Mouse (Mus musculus): Measurements from ENCODE around the gene Gps1. TPM values are rescaled to one million over a fixed set of nuclear protein-coding genes. Genes with fewer than 3 reads are reported as not detected.
"Not testable (repeated sequence)": the region's sequence is repeated elsewhere in the genome, so short reads cannot be mapped to it uniquely, and the experiment has no call there.

The Gps1 gene
- polyA plus RNA-seq, 1 experiment from 2014 or later: 188 TPM

DNA sequence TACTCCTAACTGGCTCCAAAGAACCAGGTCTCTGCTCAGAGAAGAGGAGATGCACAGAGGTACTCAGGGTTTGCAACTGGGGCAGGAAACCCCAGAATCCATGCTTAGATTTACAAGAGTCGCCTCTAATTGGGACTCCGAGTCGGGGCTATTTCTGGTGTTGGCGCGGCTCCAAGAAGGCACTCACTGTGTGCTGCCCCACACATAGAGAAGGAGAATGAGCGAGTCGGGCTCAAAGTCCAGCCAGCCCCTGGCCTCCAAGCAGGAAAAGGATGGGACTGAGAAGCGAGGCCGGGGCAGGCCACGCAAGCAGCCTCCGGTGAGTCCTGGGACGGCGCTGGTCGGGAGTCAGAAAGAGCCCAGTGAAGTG is 21.4 kb upstream of the Gps1 start, which contains the start of gene Hmga1b:
Hmga1b (plus strand) TSS at position 123 of the 370 bp plus-strand sequence.
- WGBS: 7% methylated on average over 14 of the region's 14 CpGs
- not testable (repeated sequence) for H3K4me3 ChIP-seq (ENCODE audit: low read length); H3K27me3 ChIP-seq (ENCODE audit: control insufficient read depth, insufficient read depth, low read depth, low read length); H3K9ac ChIP-seq (ENCODE audit: low read length); H3K36me3 ChIP-seq (ENCODE audit: control insufficient read depth, insufficient read depth, low read length); H3K4me1 ChIP-seq (replicated peaks; ENCODE audit: control insufficient read depth, insufficient read depth, low read length)
- 0 out of 2 replicates have a peak within 1 kb of the TSS, but pooled peaks have one; percentile 21 for H3K27ac ChIP-seq (ENCODE audit: low read length)
- peak; percentile 34; the same call in 1 of the 2 replicates for ATAC-seq (ENCODE audit: low read depth)
- peaks cover 17% of the 10 kb centered on the region; the same call in 1 of the 2 replicates for H3K9me3 ChIP-seq (ENCODE audit: control insufficient read depth, low read length)
- peak within 1 kb of the TSS; percentile 16 for H3K4me2 ChIP-seq (ENCODE audit: low read depth, low read length)

GRCm38 (mm10) chr11:120763121-120763999 is 20.7 kb upstream of the Gps1 start:
- H3K4me2 ChIP-seq (ENCODE audit: low read depth, low read length): peak overlapping the region; percentile 16
- H3K9me3 ChIP-seq (ENCODE audit: control insufficient read depth, low read length): peaks cover 12% of the 10 kb centered on the region; the same call in 1 of the 2 replicates
- not testable (repeated sequence) for H3K9ac ChIP-seq (ENCODE audit: low read length); H3K4me3 ChIP-seq (ENCODE audit: low read length); H3K27me3 ChIP-seq (ENCODE audit: control insufficient read depth, insufficient read depth, low read depth, low read length); H3K36me3 ChIP-seq (ENCODE audit: control insufficient read depth, insufficient read depth, low read length); H3K4me1 ChIP-seq (replicated peaks; ENCODE audit: control insufficient read depth, insufficient read depth, low read length); H3K27ac ChIP-seq (ENCODE audit: low read length)
- ATAC-seq (ENCODE audit: low read depth): peak; percentile 27
- 0% methylated on average over 2 of the region's 23 CpGs for WGBS

GRCm38 (mm10) chr11:120767023-120767422 is 17.0 kb upstream of the Gps1 start:
- not testable (repeated sequence) for H3K36me3 ChIP-seq (ENCODE audit: control insufficient read depth, insufficient read depth, low read length); H3K4me2 ChIP-seq (ENCODE audit: low read depth, low read length); ATAC-seq (ENCODE audit: low read depth); H3K27ac ChIP-seq (ENCODE audit: low read length); H3K4me3 ChIP-seq (ENCODE audit: low read length); H3K9me3 ChIP-seq (ENCODE audit: control insufficient read depth, low read length); H3K4me1 ChIP-seq (replicated peaks; ENCODE audit: control insufficient read depth, insufficient read depth, low read length); H3K27me3 ChIP-seq (ENCODE audit: control insufficient read depth, insufficient read depth, low read depth, low read length); H3K9ac ChIP-seq (ENCODE audit: low read length)
- WGBS: 41% methylated on average over 3 of the region's 7 CpGs

GRCm38 (mm10) chr11:120768206-120768605 is 15.9 kb upstream of the Gps1 start:
- 73% methylated on average over 1 of the region's 1 CpGs for WGBS

GRCm38 (mm10) chr11:120772749-120773148 is 11.3 kb upstream of the Gps1 start:
- Histone ChIP-seq H3K4me3 (ENCODE audit: low read length) (no peak overlapping the region), H3K27ac (ENCODE audit: low read length) (no peak overlapping the region), H3K27me3 (ENCODE audit: control insufficient read depth, insufficient read depth, low read depth, low read length) (no peaks in the 10 kb centered on the region), H3K36me3 (ENCODE audit: control insufficient read depth, insufficient read depth, low read length) (no peaks in the 10 kb centered on the region), H3K9me3 (ENCODE audit: control insufficient read depth, low read length) (no peaks in the 10 kb centered on the region), H3K9ac (ENCODE audit: low read length) (no peak overlapping the region), H3K4me1 (replicated peaks; ENCODE audit: control insufficient read depth, insufficient read depth, low read length) (no peaks in the 10 kb centered on the region; the same call in 1 of the 2 replicates), H3K4me2 (ENCODE audit: low read depth, low read length) (no peak overlapping the region)
- 72% methylated on average over 3 of the region's 3 CpGs for WGBS
- no peak for ATAC-seq (ENCODE audit: low read depth)

More at GRCm38 (mm10) chr11:120768206-120768605, 15.9 kb upstream of the Gps1 start:
- H3K27ac ChIP-seq (ENCODE audit: low read length): no peak overlapping the region
- no peaks in the 10 kb centered on the region for H3K9me3 ChIP-seq (ENCODE audit: control insufficient read depth, low read length)
- ATAC-seq (ENCODE audit: low read depth): no peak
- H3K4me3 ChIP-seq (ENCODE audit: low read length): no peak overlapping the region
- no peaks in the 10 kb centered on the region for H3K27me3 ChIP-seq (ENCODE audit: control insufficient read depth, insufficient read depth, low read depth, low read length)
- H3K9ac ChIP-seq (ENCODE audit: low read length): no peak overlapping the region
- H3K4me2 ChIP-seq (ENCODE audit: low read depth, low read length): no peak overlapping the region
- H3K36me3 ChIP-seq (ENCODE audit: control insufficient read depth, insufficient read depth, low read length): no peaks in the 10 kb centered on the region
- no peaks in the 10 kb centered on the region for H3K4me1 ChIP-seq (replicated peaks; ENCODE audit: control insufficient read depth, insufficient read depth, low read length)

GRCm38 (mm10) chr11:120773463-120774190 is 10.4 kb upstream of the Gps1 start:
- no peak for ATAC-seq (ENCODE audit: low read depth)
- Histone ChIP-seq H3K9me3 (ENCODE audit: control insufficient read depth, low read length) (no peaks in the 10 kb centered on the region), H3K4me2 (ENCODE audit: low read depth, low read length) (no peak overlapping the region), H3K9ac (ENCODE audit: low read length) (no peak overlapping the region), H3K4me3 (ENCODE audit: low read length) (no peak overlapping the region), H3K36me3 (ENCODE audit: control insufficient read depth, insufficient read depth, low read length) (no peaks in the 10 kb centered on the region), H3K27me3 (ENCODE audit: control insufficient read depth, insufficient read depth, low read depth, low read length) (no peaks in the 10 kb centered on the region), H3K4me1 (replicated peaks; ENCODE audit: control insufficient read depth, insufficient read depth, low read length) (no peaks in the 10 kb centered on the region; the same call in 1 of the 2 replicates), H3K27ac (ENCODE audit: low read length) (no peak overlapping the region)
- 81% methylated on average over 7 of the region's 7 CpGs for WGBS

- ATAC-seq (ENCODE audit: low read depth): peak; percentile 94
- Histone ChIP-seq H3K9ac (ENCODE audit: low read length) (no peak overlapping the region), H3K4me3 (ENCODE audit: low read length) (no peak overlapping the region), H3K9me3 (ENCODE audit: control insufficient read depth, low read length) (no peaks in the 10 kb centered on the region), H3K27me3 (ENCODE audit: control insufficient read depth, insufficient read depth, low read depth, low read length) (no peaks in the 10 kb centered on the region), H3K4me1 (replicated peaks; ENCODE audit: control insufficient read depth, insufficient read depth, low read length) (no peaks in the 10 kb centered on the region; the same call in 1 of the 2 replicates), H3K27ac (ENCODE audit: low read length) (no peak overlapping the region), H3K36me3 (ENCODE audit: control insufficient read depth, insufficient read depth, low read length) (no peaks in the 10 kb centered on the region), H3K4me2 (ENCODE audit: low read depth, low read length) (no peak overlapping the region)
- WGBS: 21% methylated on average over 15 of the region's 15 CpGs
Measured at GRCm38 (mm10) chr11:120775774-120776469, 8.2 kb upstream of the Gps1 start.

DNA sequence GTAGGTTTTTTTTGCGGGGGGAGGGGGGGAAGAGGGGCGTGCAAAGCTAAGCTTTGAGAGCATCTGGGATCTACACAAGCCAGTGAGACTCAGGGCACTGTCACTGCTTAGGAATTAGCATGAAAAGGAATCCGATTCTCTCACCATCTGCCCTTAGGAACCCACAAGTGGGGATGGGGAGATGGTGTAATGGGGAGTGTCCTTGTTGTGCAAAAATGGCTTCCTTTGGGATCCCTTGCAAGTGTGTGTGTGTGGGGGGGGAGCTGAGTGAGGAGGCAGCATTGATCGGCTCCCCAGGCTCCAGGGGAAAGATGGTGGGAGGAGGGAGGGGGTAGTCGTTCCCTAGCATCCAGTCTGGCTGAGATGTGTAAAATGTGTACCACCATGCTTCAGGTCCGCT is 6.9 kb upstream of the Gps1 start:
- H3K4me1 ChIP-seq (replicated peaks; ENCODE audit: control insufficient read depth, insufficient read depth, low read length): no peaks in the 10 kb centered on the region; the same call in 1 of the 2 replicates
- no peaks in the 10 kb centered on the region; the same call in 1 of the 2 replicates for H3K36me3 ChIP-seq (ENCODE audit: control insufficient read depth, insufficient read depth, low read length)
- no peak overlapping the region for H3K9ac ChIP-seq (ENCODE audit: low read length)
- H3K27me3 ChIP-seq (ENCODE audit: control insufficient read depth, insufficient read depth, low read depth, low read length): no peaks in the 10 kb centered on the region
- WGBS: 33% methylated on average over 6 of the region's 6 CpGs
- ATAC-seq (ENCODE audit: low read depth): no peak
- no peak overlapping the region for H3K27ac ChIP-seq (ENCODE audit: low read length)
- no peak overlapping the region for H3K4me3 ChIP-seq (ENCODE audit: low read length)
- no peak overlapping the region for H3K4me2 ChIP-seq (ENCODE audit: low read depth, low read length)
- no peaks in the 10 kb centered on the region for H3K9me3 ChIP-seq (ENCODE audit: control insufficient read depth, low read length)
